Mouse (Mus musculus) heart, postnatal 0 days (tissue): ENCODE measurements around the gene Tcp11x2. TPM values are rescaled to one million over a fixed set of nuclear protein-coding genes. Genes with fewer than 3 reads are reported as not detected.

ENCODE experiments used
- ATAC-seq: fragments of 200-750 bp; cut with Nextera tagmentation; 2 replicates; pipeline ENCODE4 v1.8.0; 2017; ENCODE audit warnings: low read depth, moderate number of reproducible peaks, moderate library complexity; ENCODE audit not compliant: insufficient read depth
- DNase-seq: peaks from one replicate; pipeline ENCODE4 v3.0.0-alpha.2; 2016; ENCODE audit warnings: low spot score
- H3K27ac ChIP-seq: fragments of 300-500 bp; sonication (generic); 2 replicates; pipeline ENCODE4 v1.5.1; 2014; ENCODE audit warnings: low read depth, mild to moderate bottlenecking
- H3K27me3 ChIP-seq: fragments of 300-500 bp; sonication (generic); 2 replicates; pipeline ENCODE4 v1.6.1; 2014; ENCODE audit warnings: low read length, mixed read lengths; ENCODE audit not compliant: control insufficient read depth, insufficient read depth
- H3K36me3 ChIP-seq: fragments of 300-500 bp; sonication (generic); replicated peaks from 2 replicates; pipeline ENCODE4 v1.6.1; 2014; ENCODE audit warnings: low read length, mixed read lengths; ENCODE audit not compliant: control insufficient read depth, insufficient read depth
- H3K4me1 ChIP-seq: fragments of 300-500 bp; sonication (generic); 2 replicates; pipeline ENCODE4 v1.6.1; 2014; ENCODE audit warnings: antibody characterized with exemption; ENCODE audit not compliant: control insufficient read depth, insufficient read depth
- H3K4me2 ChIP-seq: fragments of 300-500 bp; sonication (generic); 2 replicates; pipeline ENCODE4 v1.6.1; 2014; ENCODE audit warnings: low read depth, mild to moderate bottlenecking, low read length, moderate library complexity
- H3K4me3 ChIP-seq: fragments of 300-500 bp; sonication (generic); 2 replicates; pipeline ENCODE4 v1.5.1; 2014; ENCODE audit warnings: low read depth, low read length
- H3K9ac ChIP-seq: fragments of 300-500 bp; sonication (generic); replicated peaks from 2 replicates; pipeline ENCODE4 v1.6.1; 2014; ENCODE audit warnings: low read depth, low read length, mixed read lengths
- H3K9me3 ChIP-seq: fragments of 300-500 bp; sonication (generic); replicated peaks from 2 replicates; pipeline ENCODE4 v1.6.1; 2016; ENCODE audit warnings: low read length; ENCODE audit not compliant: control insufficient read depth
- CTCF ChIP-seq: IDR thresholded peaks from 2 replicates; pipeline ENCODE4 v1.5.1; 2016; ENCODE audit warnings: antibody characterized with exemption, control low read depth, low read depth
- EP300 ChIP-seq: IDR thresholded peaks from 2 replicates; pipeline ENCODE4 v1.6.1; 2016; ENCODE audit warnings: antibody characterized with exemption, low read depth
- WGBS: fragments of 180-500 bp; shearing (Covaris S2); extraction: QIAGEN DNeasy Blood & Tissue Kit; methylation state at CpG from one replicate; pipeline ENCODE4 v1.1.7; 2014; 5-methylcytosine and 5-hydroxymethylcytosine counted together
- polyA plus RNA-seq: library from polyadenylated mRNA; unstranded; fragments of >200 nt; fragmentation: Nextera tagmentation; extraction: Ambion mirVana; gene quantifications from 2 replicates; pipeline ENCODE4 v1.2.1, GENCODE M21; 2015
- total RNA-seq: library from RNA; depleted of rRNA; stranded (reverse); fragments of >200 nt; gene quantifications from 2 replicates; pipeline ENCODE4 v1.2.3, GENCODE M21; 2014; ENCODE audit warnings: low replicate concordance; rRNA removed

Tcp11x2 gene
- total and polyA plus RNA-seq, 2 experiments from 2014 or later = not detected

DNA sequence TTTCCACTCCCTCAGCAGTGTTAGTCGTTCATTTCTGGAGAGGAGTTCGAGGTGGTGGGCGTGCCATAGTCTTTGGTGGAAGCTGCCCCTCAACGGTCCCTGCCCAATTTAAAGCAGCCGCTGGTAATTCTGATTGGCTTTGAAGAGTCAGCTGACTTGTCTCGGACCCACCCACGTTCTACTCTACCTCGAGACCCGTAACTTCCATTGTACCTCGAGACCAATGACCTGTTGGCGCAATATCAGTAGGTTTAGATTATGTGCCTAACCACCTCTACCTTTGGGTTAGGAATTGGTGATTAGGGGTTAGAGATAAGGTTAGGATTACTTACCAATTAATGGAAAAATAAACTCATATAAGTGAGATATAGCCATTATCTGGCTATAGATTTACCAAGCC is 66.0 kb downstream of the Tcp11x2 start, which contains the start of gene Prame:
Gene Prame, minus strand, starts transcription at position 101 of the 400 bp plus-strand sequence.
- no peaks in the 10 kb centered on the region for H3K27me3 ChIP-seq
- no peak within 1 kb of the TSS for H3K9ac ChIP-seq
- H3K9me3 ChIP-seq = no peaks in the 10 kb centered on the region
- TF ChIP-seq CTCF (no peak), EP300 (no peak)
- H3K36me3 ChIP-seq = no peaks in the 10 kb centered on the region
- no peak within 1 kb of the TSS for H3K4me2 ChIP-seq
- H3K4me3 ChIP-seq = no peak within 1 kb of the TSS
- WGBS = 80% methylated on average over 11 of the region's 11 CpGs
- H3K4me1 ChIP-seq = no peaks in the 10 kb centered on the region
- ATAC-seq (no peak), DNase-seq (no peak)
- no peak within 1 kb of the TSS for H3K27ac ChIP-seq

Other genes with a start within 250 kb of the Tcp11x2 start
- gene AV320801, start 199.2 kb downstream of the Tcp11x2 start, total RNA-seq = not detected in 2 replicates
- gene AV320801, start 199.2 kb downstream of the Tcp11x2 start, polyA plus RNA-seq = not detected in 2 replicates
- 0.81 TPM in 1 of 2 replicates, not detected in the other for gene Nxf7, start 95.0 kb downstream of the Tcp11x2 start, total RNA-seq
- gene Nxf7, start 95.0 kb downstream of the Tcp11x2 start, polyA plus RNA-seq = 0.16 and 0.18 TPM in 2 replicates
- not detected in 2 replicates for gene Prame, start 66.1 kb downstream of the Tcp11x2 start, total RNA-seq
- gene Prame, start 66.1 kb downstream of the Tcp11x2 start, polyA plus RNA-seq = not detected in 2 replicates
- not detected in 2 replicates for gene Tmsb15a, start 31.5 kb upstream of the Tcp11x2 start, total RNA-seq
- gene Tmsb15a, start 31.5 kb upstream of the Tcp11x2 start, polyA plus RNA-seq = 0.88 TPM in 1 of 2 replicates, not detected in the other
- 4.8 and 5.4 TPM in 2 replicates for gene Armcx5, start 48.9 kb upstream of the Tcp11x2 start, total RNA-seq
- gene Armcx5, start 48.9 kb upstream of the Tcp11x2 start, polyA plus RNA-seq = 9.4 and 12.3 TPM in 2 replicates
- 16.7 and 23.0 TPM in 2 replicates for gene Gprasp1, start 48.9 kb upstream of the Tcp11x2 start, total RNA-seq
- 11.7 and 13.0 TPM in 2 replicates for gene Gprasp1, start 48.9 kb upstream of the Tcp11x2 start, polyA plus RNA-seq
- 40.5 and 44.6 TPM in 2 replicates for gene Bhlhb9, start 103.8 kb upstream of the Tcp11x2 start, total RNA-seq
- gene Bhlhb9, start 103.8 kb upstream of the Tcp11x2 start, polyA plus RNA-seq = 47.1 and 48.8 TPM in 2 replicates
- 8.8 and 13.3 TPM in 2 replicates for gene Gprasp2, start 145.2 kb upstream of the Tcp11x2 start, total RNA-seq
- 6.7 and 7.0 TPM in 2 replicates for gene Gprasp2, start 145.2 kb upstream of the Tcp11x2 start, polyA plus RNA-seq